Mouse (Mus musculus): ENCODE measurements around the gene Amigo1. TPM values are rescaled to one million over a fixed set of nuclear protein-coding genes. Genes with fewer than 3 reads are reported as not detected.

Amigo1 gene
- polyA plus RNA-seq, 1 experiment = 0.01 TPM

DNA sequence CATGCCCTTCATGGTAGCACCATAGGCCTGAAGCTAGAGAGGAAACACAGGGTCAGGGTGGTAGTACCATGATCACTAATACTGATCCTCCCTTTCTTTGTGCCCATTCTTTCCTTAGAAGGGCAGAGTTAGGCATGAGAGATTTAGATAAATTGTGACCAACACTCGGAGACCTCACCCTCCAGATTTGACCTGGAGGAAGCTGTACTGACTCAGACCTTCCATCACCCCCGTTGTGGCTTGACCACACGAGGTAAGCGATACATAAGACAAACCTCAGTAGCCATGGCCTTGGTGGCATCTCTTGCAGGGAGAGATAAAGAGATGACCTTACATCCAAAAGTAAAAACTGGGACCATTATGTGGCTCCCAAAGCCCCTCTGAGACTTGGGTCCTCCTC is 9.2 kb downstream of the Amigo1 start:
- Histone ChIP-seq H3K36me3 (ENCODE audit: control insufficient read depth) (peaks cover 19% of the 10 kb centered on the region), H3K9me3 (ENCODE audit: control insufficient read depth, low read length) (no peaks in the 10 kb centered on the region), H3K4me1 (ENCODE audit: control insufficient read depth) (peaks cover 39% of the 10 kb centered on the region), H3K4me3 (replicated peaks) (no peak overlapping the region), H3K27me3 (ENCODE audit: control insufficient read depth) (peaks cover under 1% of the 10 kb centered on the region; the same call in 1 of the 2 replicates)
- TF ChIP-seq TAL1 (IDR thresholded peaks at IDR 0.05; ENCODE audit: low read length) (no peak), GATA1 (IDR thresholded peaks at IDR 0.05; ENCODE audit: low read length) (no peak)

- H3K4me1 ChIP-seq (ENCODE audit: control insufficient read depth) = peaks cover 44% of the 10 kb centered on the region
- peaks cover 19% of the 10 kb centered on the region for H3K36me3 ChIP-seq (ENCODE audit: control insufficient read depth)
- H3K9me3 ChIP-seq (ENCODE audit: control insufficient read depth, low read length) = no peaks in the 10 kb centered on the region
- H3K27me3 ChIP-seq (ENCODE audit: control insufficient read depth) = no peaks in the 10 kb centered on the region
- no peak for TF ChIP-seq TAL1 (IDR thresholded peaks at IDR 0.05; ENCODE audit: low read length)
- TF ChIP-seq GATA1 (IDR thresholded peaks at IDR 0.05; ENCODE audit: low read length) = no peak
- H3K4me3 ChIP-seq (replicated peaks) = no peak overlapping the region
These were observed 9.9 kb downstream of the Amigo1 start for GRCm38 (mm10) chr3:108195941-108196590.

- TF ChIP-seq GATA1 (IDR thresholded peaks at IDR 0.05; ENCODE audit: low read length) (no peak), TAL1 (IDR thresholded peaks at IDR 0.05; ENCODE audit: low read length) (no peak)
- H3K9me3 ChIP-seq (ENCODE audit: control insufficient read depth, low read length) = no peaks in the 10 kb centered on the region
- peaks cover 19% of the 10 kb centered on the region for H3K36me3 ChIP-seq (ENCODE audit: control insufficient read depth)
- H3K4me3 ChIP-seq (replicated peaks) = no peak overlapping the region
- no peaks in the 10 kb centered on the region for H3K27me3 ChIP-seq (ENCODE audit: control insufficient read depth)
- H3K4me1 ChIP-seq (ENCODE audit: control insufficient read depth) = peaks cover 48% of the 10 kb centered on the region
These were observed 10.9 kb downstream of the Amigo1 start for GRCm38 (mm10) chr3:108197066-108197497.

- peaks cover 51% of the 10 kb centered on the region for H3K4me1 ChIP-seq (ENCODE audit: control insufficient read depth)
- no peak for TF ChIP-seq TAL1 (IDR thresholded peaks at IDR 0.05; ENCODE audit: low read length)
- no peak for TF ChIP-seq GATA1 (IDR thresholded peaks at IDR 0.05; ENCODE audit: low read length)
- H3K4me3 ChIP-seq (replicated peaks) = peak overlapping the region; percentile 73
- no peaks in the 10 kb centered on the region for H3K27me3 ChIP-seq (ENCODE audit: control insufficient read depth)
- no peaks in the 10 kb centered on the region for H3K9me3 ChIP-seq (ENCODE audit: control insufficient read depth, low read length)
- H3K36me3 ChIP-seq (ENCODE audit: control insufficient read depth) = peaks cover 35% of the 10 kb centered on the region
These were observed 13.1 kb downstream of the Amigo1 start for GRCm38 (mm10) chr3:108199231-108199630.

- H3K4me3 ChIP-seq (replicated peaks) = peak within 1 kb of the TSS; percentile 73
- TF ChIP-seq GATA1 (IDR thresholded peaks at IDR 0.05; ENCODE audit: low read length) = no peak
- TF ChIP-seq TAL1 (IDR thresholded peaks at IDR 0.05; ENCODE audit: low read length) = no peak
- H3K9me3 ChIP-seq (ENCODE audit: control insufficient read depth, low read length) = no peaks in the 10 kb centered on the region
- H3K36me3 ChIP-seq (ENCODE audit: control insufficient read depth) = peaks cover 47% of the 10 kb centered on the region
- H3K4me1 ChIP-seq (ENCODE audit: control insufficient read depth) = peaks cover 47% of the 10 kb centered on the region
- no peaks in the 10 kb centered on the region for H3K27me3 ChIP-seq (ENCODE audit: control insufficient read depth)
These were observed 14.5 kb downstream of the Amigo1 start, which contains the start of gene Cyb561d1 for GRCm38 (mm10) chr3:108200329-108201323. Gene Cyb561d1 (minus strand): TSS chr3:108201212.

GRCm38 (mm10) chr3:108202506-108202905 is 16.4 kb downstream of the Amigo1 start:
- no peak overlapping the region for H3K4me3 ChIP-seq (replicated peaks)
- no peaks in the 10 kb centered on the region for H3K9me3 ChIP-seq (ENCODE audit: control insufficient read depth, low read length)
- H3K36me3 ChIP-seq (ENCODE audit: control insufficient read depth) = peaks cover 59% of the 10 kb centered on the region
- no peaks in the 10 kb centered on the region for H3K27me3 ChIP-seq (ENCODE audit: control insufficient read depth)
- H3K4me1 ChIP-seq (ENCODE audit: control insufficient read depth) = peaks cover 32% of the 10 kb centered on the region
- TF ChIP-seq GATA1 (IDR thresholded peaks at IDR 0.05; ENCODE audit: low read length) (no peak), TAL1 (IDR thresholded peaks at IDR 0.05; ENCODE audit: low read length) (no peak)

DNA sequence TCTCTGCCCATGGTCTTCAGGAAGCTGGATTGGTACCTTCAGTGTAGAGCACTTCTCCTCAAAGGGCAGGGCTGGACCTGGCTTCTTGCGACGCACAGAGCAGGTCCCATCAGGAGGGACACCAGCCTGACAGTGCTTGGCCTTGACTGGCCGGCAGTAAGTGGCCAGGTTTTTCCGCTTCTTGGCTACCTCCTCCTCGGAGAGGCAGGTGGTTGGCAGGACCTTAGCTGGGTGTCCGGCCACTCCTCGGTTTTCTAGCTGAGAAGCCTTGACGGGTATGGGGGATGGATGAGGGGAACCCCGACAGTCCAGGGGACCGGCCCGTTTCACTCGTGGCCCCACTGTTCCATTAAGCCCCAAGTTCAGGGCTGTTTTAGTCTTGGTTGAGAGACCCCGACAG is 17.1 kb downstream of the Amigo1 start:
- no peaks in the 10 kb centered on the region for H3K27me3 ChIP-seq (ENCODE audit: control insufficient read depth)
- peaks cover 57% of the 10 kb centered on the region for H3K36me3 ChIP-seq (ENCODE audit: control insufficient read depth)

DNA sequence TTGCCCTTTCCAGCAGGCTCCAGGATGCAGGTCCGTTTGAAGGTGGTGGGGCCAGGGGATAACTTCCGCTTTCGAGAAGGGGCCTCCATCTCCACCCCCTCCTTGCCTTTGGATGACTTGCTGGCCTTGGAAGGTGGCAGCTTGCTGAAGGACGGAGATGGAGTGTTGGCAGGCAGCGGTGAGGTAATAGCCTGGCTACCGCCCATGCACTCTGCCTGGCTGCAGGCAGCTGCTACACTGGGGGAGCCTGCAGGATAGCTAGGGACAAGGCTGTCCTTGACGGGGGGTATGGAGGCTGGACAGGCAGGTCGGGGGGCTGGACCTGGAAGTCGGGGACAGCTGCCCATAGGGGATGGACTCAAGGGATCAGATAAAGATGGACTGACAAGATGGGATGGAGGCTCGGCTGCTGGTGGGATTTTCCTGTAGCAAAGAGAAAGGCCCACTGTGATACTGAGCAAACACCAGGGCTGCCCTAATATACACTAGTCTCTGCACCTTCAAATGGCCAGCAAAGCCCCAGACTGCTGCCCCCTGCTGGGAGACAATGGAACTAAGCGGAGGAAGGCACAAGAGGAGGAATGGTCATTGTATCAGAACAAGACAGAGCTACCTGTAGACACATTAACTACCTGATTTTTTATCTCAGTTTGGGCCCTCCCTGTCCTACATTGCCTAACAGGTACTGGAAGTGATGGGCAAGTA is 17.6 kb downstream of the Amigo1 start:
- H3K36me3 ChIP-seq (ENCODE audit: control insufficient read depth) = peaks cover 52% of the 10 kb centered on the region
- H3K27me3 ChIP-seq (ENCODE audit: control insufficient read depth) = no peaks in the 10 kb centered on the region
- H3K9me3 ChIP-seq (ENCODE audit: control insufficient read depth, low read length) = no peaks in the 10 kb centered on the region
- H3K4me3 ChIP-seq (replicated peaks) = no peak overlapping the region
- peaks cover 35% of the 10 kb centered on the region for H3K4me1 ChIP-seq (ENCODE audit: control insufficient read depth)
- TF ChIP-seq GATA1 (IDR thresholded peaks at IDR 0.05; ENCODE audit: low read length) (no peak), TAL1 (IDR thresholded peaks at IDR 0.05; ENCODE audit: low read length) (no peak)

More for the DNA sequence above, 17.1 kb downstream of the Amigo1 start:
- no peak for TF ChIP-seq TAL1 (IDR thresholded peaks at IDR 0.05; ENCODE audit: low read length)
- TF ChIP-seq GATA1 (IDR thresholded peaks at IDR 0.05; ENCODE audit: low read length) = no peak
- Histone ChIP-seq H3K4me1 (ENCODE audit: control insufficient read depth) (peaks cover 32% of the 10 kb centered on the region), H3K9me3 (ENCODE audit: control insufficient read depth, low read length) (no peaks in the 10 kb centered on the region), H3K4me3 (replicated peaks) (no peak overlapping the region)

Data from erythroblast, embryonic 14.5 days (primary cell).